34 mouse cellular contexts compared by ENCODE assay signal in the genomic region with DNA sequence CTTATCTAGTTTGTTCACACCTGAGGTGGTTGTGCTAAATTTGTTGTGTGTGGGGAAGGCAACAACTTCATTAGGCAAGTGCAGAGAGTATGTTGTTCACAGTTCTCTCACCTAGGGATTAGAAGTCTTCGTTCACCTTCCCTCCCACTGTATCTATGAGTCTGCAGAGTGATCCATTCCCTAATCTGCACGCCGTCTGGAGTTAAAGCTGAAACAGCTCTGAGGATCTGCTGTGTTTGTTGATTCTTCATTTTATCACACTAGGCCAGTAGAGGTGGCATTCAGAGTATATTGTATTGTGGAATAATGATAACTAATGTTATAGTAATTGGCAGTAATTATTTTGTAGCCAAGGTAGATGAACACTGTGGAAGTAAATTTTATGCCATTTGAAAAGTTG. TPM values are rescaled to one million over a fixed set of nuclear protein-coding genes. Genes with fewer than 3 reads are reported as not detected.
DNase-seq lines count a peak whose midpoint lies in the region; ATAC-seq lines count a peak whose summit lies in the region.
"Had no signal": no experiment of that assay in that cellular context is flagged by ENCODE, and none has a peak within 500 bp of the region (broad histone marks: within the 10 kb centered on the region; RNA-seq: fewer than 3 reads in every experiment).

No protein-coding gene starts in this region.

- peak; percentile 21 for DNase-seq in midbrain, embryonic 11.5 days (ENCODE audit: low spot score, missing footprints)
- no peak for DNase-seq in liver, embryonic 11.5 days (ENCODE audit: low spot score)
- no peak for DNase-seq in gastrocnemius, adult 18-20 months (ENCODE audit: low spot score)
- DNase-seq in left cerebral cortex, postnatal 4 days: no peak
- DNase-seq: adrenal gland, adult 2 months; adrenal gland, postnatal 36 days; cerebellum, adult 11-12 months; cerebellum, adult 9-11 months; gastrocnemius, adult 2 months; gastrocnemius, postnatal 36 days; heart, adult 18-20 months; heart, postnatal 36 days; kidney, postnatal 25 days; lung, postnatal 36 days; right cerebral cortex, adult 18-20 months; spleen, adult 18-20 months; thymus, postnatal 14 days had no signal

- no peak overlapping the region for H3K9ac ChIP-seq in midbrain, embryonic 11.5 days (ENCODE audit: low read length)
- H3K9ac ChIP-seq in midbrain, embryonic 13.5 days (replicated peaks): no peak overlapping the region
- no peak overlapping the region for H3K9ac ChIP-seq in liver, embryonic 11.5 days (ENCODE audit: low read depth, low read length)
- H3K9ac ChIP-seq in liver, embryonic 16.5 days (ENCODE audit: low read depth, low read length): no peak overlapping the region
- H3K9ac ChIP-seq in neural tube, embryonic 15.5 days (replicated peaks): no peak overlapping the region
- H3K9ac ChIP-seq in forebrain, embryonic 15.5 days (replicated peaks): no peak overlapping the region
- H3K9ac ChIP-seq: hindbrain, embryonic 13.5 days; limb, embryonic 15.5 days; lung, embryonic 15.5 days had no signal

- no peak overlapping the region for H3K4me2 ChIP-seq in midbrain, embryonic 11.5 days
- H3K4me2 ChIP-seq in midbrain, embryonic 13.5 days (replicated peaks): no peak overlapping the region
- peak overlapping the region; percentile 36; the same call in 1 of the 2 replicates for H3K4me2 ChIP-seq in liver, embryonic 11.5 days
- no peak overlapping the region for H3K4me2 ChIP-seq in liver, embryonic 16.5 days (ENCODE audit: low read depth, low read length)
- H3K4me2 ChIP-seq in neural tube, embryonic 15.5 days: no peak overlapping the region
- no peak overlapping the region for H3K4me2 ChIP-seq in forebrain, embryonic 15.5 days (replicated peaks)
- H3K4me2 ChIP-seq: heart, embryonic 11.5 days; hindbrain, embryonic 13.5 days; limb, embryonic 15.5 days; lung, embryonic 15.5 days had no signal

- WGBS in midbrain, embryonic 11.5 days: 87% methylated on average over 3 of the region's 3 CpGs
- WGBS in midbrain, embryonic 13.5 days: 84% methylated on average over 3 of the region's 3 CpGs
- WGBS in liver, embryonic 11.5 days: 58% methylated on average over 3 of the region's 3 CpGs
- 23% methylated on average over 3 of the region's 3 CpGs for WGBS in liver, embryonic 16.5 days (ENCODE audit: insufficient replicate concordance)
- 86% methylated on average over 3 of the region's 3 CpGs for WGBS in neural tube, embryonic 15.5 days
- 75% methylated on average over 3 of the region's 3 CpGs for WGBS in forebrain, embryonic 15.5 days

- no peak overlapping the region for H3K4me3 ChIP-seq in midbrain, embryonic 11.5 days (ENCODE audit: low read depth, low read length)
- no peak overlapping the region for H3K4me3 ChIP-seq in midbrain, embryonic 13.5 days (replicated peaks)
- no peak overlapping the region for H3K4me3 ChIP-seq in liver, embryonic 11.5 days (ENCODE audit: low read depth, low read length)
- no peak overlapping the region for H3K4me3 ChIP-seq in liver, embryonic 16.5 days (ENCODE audit: low read depth, low read length)
- no peak overlapping the region for H3K4me3 ChIP-seq in neural tube, embryonic 15.5 days (replicated peaks)
- H3K4me3 ChIP-seq in forebrain, embryonic 15.5 days: no peak overlapping the region
- H3K4me3 ChIP-seq: gastrocnemius, adult 2 months; hindbrain, embryonic 13.5 days; limb, embryonic 10.5 days; limb, embryonic 15.5 days; lung, embryonic 15.5 days had no signal

- H3K27ac ChIP-seq in midbrain, embryonic 11.5 days (ENCODE audit: low read depth, low read length): no peak overlapping the region
- H3K27ac ChIP-seq in midbrain, embryonic 13.5 days: no peak overlapping the region
- H3K27ac ChIP-seq in liver, embryonic 11.5 days (ENCODE audit: low read depth, low read length): peak overlapping the region; percentile 53
- H3K27ac ChIP-seq in liver, embryonic 16.5 days (ENCODE audit: low read length): peak overlapping the region; percentile 2; the same call in 1 of the 2 replicates
- H3K27ac ChIP-seq in neural tube, embryonic 15.5 days (replicated peaks): no peak overlapping the region
- H3K27ac ChIP-seq in forebrain, embryonic 15.5 days (replicated peaks): no peak overlapping the region
- H3K27ac ChIP-seq: gastrocnemius, adult 2 months; hindbrain, embryonic 13.5 days; limb, embryonic 10.5 days; limb, embryonic 15.5 days; lung, embryonic 15.5 days had no signal

- H3K36me3 ChIP-seq in midbrain, embryonic 11.5 days (ENCODE audit: control insufficient read depth, insufficient read depth, low read length): no peaks in the 10 kb centered on the region
- H3K36me3 ChIP-seq in midbrain, embryonic 13.5 days: 0 out of 2 replicates have a peak, but pooled peaks cover 6% of the 10 kb centered on the region
- H3K36me3 ChIP-seq in liver, embryonic 11.5 days (ENCODE audit: control insufficient read depth, insufficient read depth, low read length): no peaks in the 10 kb centered on the region; the same call in 1 of the 2 replicates
- no peaks in the 10 kb centered on the region; the same call in 1 of the 2 replicates for H3K36me3 ChIP-seq in liver, embryonic 16.5 days (ENCODE audit: control insufficient read depth, insufficient read depth)
- H3K36me3 ChIP-seq in neural tube, embryonic 15.5 days: no peaks in the 10 kb centered on the region
- H3K36me3 ChIP-seq in forebrain, embryonic 15.5 days: no peaks in the 10 kb centered on the region
- H3K36me3 ChIP-seq: hindbrain, embryonic 13.5 days; limb, embryonic 15.5 days had no signal

- ATAC-seq in midbrain, embryonic 11.5 days (ENCODE audit: low FRiP score): no peak
- no peak for ATAC-seq in midbrain, embryonic 13.5 days
- peak; percentile 93 for ATAC-seq in liver, embryonic 11.5 days (replicated peaks; ENCODE audit: low FRiP score)
- ATAC-seq in liver, embryonic 16.5 days (ENCODE audit: low read depth): peak; percentile 86
- ATAC-seq in neural tube, embryonic 15.5 days (ENCODE audit: low FRiP score): no peak
- ATAC-seq in forebrain, embryonic 15.5 days (replicated peaks): no peak
- ATAC-seq: activated CD4-positive, CD25-positive, alpha-beta regulatory T cell, adult 4 months; forebrain, embryonic 14.5 days; intestine, embryonic 16.5 days; midbrain, embryonic 16.5 days had no signal

- intact Hi-C loops in left cerebral cortex, postnatal 4 days (cut with DNase I): no loop called here

- no peaks in the 10 kb centered on the region for H3K9me3 ChIP-seq in midbrain, embryonic 11.5 days (ENCODE audit: control insufficient read depth, low read length)
- H3K9me3 ChIP-seq in midbrain, embryonic 13.5 days: no peaks in the 10 kb centered on the region
- H3K9me3 ChIP-seq in liver, embryonic 11.5 days (ENCODE audit: control insufficient read depth, low read length): no peaks in the 10 kb centered on the region
- H3K9me3 ChIP-seq in liver, embryonic 16.5 days (replicated peaks; ENCODE audit: control insufficient read depth, low read length): no peaks in the 10 kb centered on the region
- no peaks in the 10 kb centered on the region for H3K9me3 ChIP-seq in neural tube, embryonic 15.5 days (replicated peaks)
- H3K9me3 ChIP-seq in forebrain, embryonic 15.5 days: no peaks in the 10 kb centered on the region
- H3K9me3 ChIP-seq: hindbrain, embryonic 13.5 days; limb, embryonic 10.5 days; limb, embryonic 15.5 days; lung, embryonic 15.5 days had no signal

- no peaks in the 10 kb centered on the region for H3K4me1 ChIP-seq in midbrain, embryonic 11.5 days (ENCODE audit: control insufficient read depth, insufficient read depth, low read length)
- H3K4me1 ChIP-seq in midbrain, embryonic 13.5 days (replicated peaks): no peaks in the 10 kb centered on the region
- peaks cover 11% of the 10 kb centered on the region for H3K4me1 ChIP-seq in liver, embryonic 11.5 days (replicated peaks; ENCODE audit: control insufficient read depth, insufficient read depth, low read length)
- H3K4me1 ChIP-seq in liver, embryonic 16.5 days (ENCODE audit: control insufficient read depth, low read depth, low read length): peaks cover 10% of the 10 kb centered on the region
- no peaks in the 10 kb centered on the region for H3K4me1 ChIP-seq in neural tube, embryonic 15.5 days
- peaks cover 11% of the 10 kb centered on the region for H3K4me1 ChIP-seq in forebrain, embryonic 15.5 days
- H3K4me1 ChIP-seq: hindbrain, embryonic 13.5 days; limb, embryonic 15.5 days; lung, embryonic 15.5 days had no signal

- no peaks in the 10 kb centered on the region for H3K27me3 ChIP-seq in midbrain, embryonic 11.5 days (ENCODE audit: control insufficient read depth, insufficient read depth, low read length)
- H3K27me3 ChIP-seq in midbrain, embryonic 13.5 days: no peaks in the 10 kb centered on the region
- no peaks in the 10 kb centered on the region for H3K27me3 ChIP-seq in liver, embryonic 11.5 days (replicated peaks; ENCODE audit: control insufficient read depth, insufficient read depth, low read length)
- H3K27me3 ChIP-seq in liver, embryonic 16.5 days (ENCODE audit: control insufficient read depth, insufficient read depth, low read depth, low read length): no peaks in the 10 kb centered on the region
- no peaks in the 10 kb centered on the region for H3K27me3 ChIP-seq in neural tube, embryonic 15.5 days (replicated peaks)
- H3K27me3 ChIP-seq in forebrain, embryonic 15.5 days: no peaks in the 10 kb centered on the region
- H3K27me3 ChIP-seq: CH12.LX; hindbrain, embryonic 13.5 days; limb, embryonic 15.5 days; lung, embryonic 15.5 days had no signal

RNA-seq across cellular contexts. Expression of gene Tbr1, which starts 42.7 kb away (rescaled TPM):
- 0.52 and 2.1 TPM in 2 replicates for polyA plus RNA-seq in midbrain, embryonic 11.5 days (2014; fragmentation: Nextera tagmentation; extraction: Ambion mirVana)
- polyA plus RNA-seq in midbrain, embryonic 13.5 days (2015; fragmentation: Nextera tagmentation; extraction: Ambion mirVana): 1.2 and 3.9 TPM in 2 replicates
- 0.17 and 0.26 TPM in 2 replicates for polyA plus RNA-seq in liver, embryonic 11.5 days (2014; fragmentation: Nextera tagmentation; extraction: Ambion mirVana)
- polyA plus RNA-seq in liver, embryonic 16.5 days (2015; fragmentation: Nextera tagmentation; extraction: Ambion mirVana): not detected in 2 replicates
- 0.06 and 0.13 TPM in 2 replicates for polyA plus RNA-seq in neural tube, embryonic 15.5 days (2015; fragmentation: Nextera tagmentation; extraction: Ambion mirVana)
- polyA plus RNA-seq in forebrain, embryonic 15.5 days (2015; fragmentation: Nextera tagmentation; extraction: Ambion mirVana): 60.8 and 61.6 TPM in 2 replicates
- total RNA-seq in gastrocnemius, adult 18-20 months (2021): not detected
- total RNA-seq in left cerebral cortex, postnatal 4 days (2021): 100 to 1,000 TPM; 129 to 131 TPM
- total RNA-seq: adrenal gland, adult 2 months; adrenal gland, postnatal 36 days; gastrocnemius, adult 2 months; gastrocnemius, postnatal 36 days; heart, adult 18-20 months had no signal
- polyA plus RNA-seq: activated CD4-positive, CD25-positive, alpha-beta regulatory T cell, adult 4 months; heart, embryonic 16.5 days; intestine, embryonic 16.5 days; stomach, embryonic 16.5 days; urinary bladder, adult 2 months had no signal

RNA-seq across cellular contexts. Expression of gene Psmd14, which starts 48.5 kb away (rescaled TPM):
- polyA plus RNA-seq in midbrain, embryonic 11.5 days (2014; fragmentation: Nextera tagmentation; extraction: Ambion mirVana): 269 and 271 TPM in 2 replicates
- 220 and 243 TPM in 2 replicates for polyA plus RNA-seq in midbrain, embryonic 13.5 days (2015; fragmentation: Nextera tagmentation; extraction: Ambion mirVana)
- 247 and 278 TPM in 2 replicates for polyA plus RNA-seq in liver, embryonic 11.5 days (2014; fragmentation: Nextera tagmentation; extraction: Ambion mirVana)
- polyA plus RNA-seq in liver, embryonic 16.5 days (2015; fragmentation: Nextera tagmentation; extraction: Ambion mirVana): 88.3 and 101 TPM in 2 replicates
- polyA plus RNA-seq in neural tube, embryonic 15.5 days (2015; fragmentation: Nextera tagmentation; extraction: Ambion mirVana): 189 and 190 TPM in 2 replicates
- 251 and 257 TPM in 2 replicates for polyA plus RNA-seq in forebrain, embryonic 15.5 days (2015; fragmentation: Nextera tagmentation; extraction: Ambion mirVana)
- total RNA-seq in gastrocnemius, adult 18-20 months (2021): 10 to 100 TPM; 60.1 to 63.9 TPM
- 100 to 1,000 TPM; 136 to 146 TPM for total RNA-seq in left cerebral cortex, postnatal 4 days (2021)

Comparison
In these comparisons a context has a peak if more than half of its experiments do, and no peak if none do; other contexts are left out.
1. ATAC-seq: peak in liver, embryonic 11.5 days (single experiment) and liver, embryonic 16.5 days (single experiment); none in midbrain, embryonic 11.5 days (single experiment), midbrain, embryonic 13.5 days (single experiment), neural tube, embryonic 15.5 days (single experiment) and forebrain, embryonic 15.5 days (single experiment).
2. H3K27ac ChIP-seq: peak in liver, embryonic 11.5 days (single experiment) and liver, embryonic 16.5 days (single experiment); none in midbrain, embryonic 11.5 days (single experiment), midbrain, embryonic 13.5 days (single experiment), neural tube, embryonic 15.5 days (single experiment) and forebrain, embryonic 15.5 days (single experiment).
3. RNA of gene Tbr1, which starts 42.7 kb away (polyA plus RNA-seq): 60.8 to 61.6 TPM in forebrain, embryonic 15.5 days; 1.2 to 3.9 TPM in midbrain, embryonic 13.5 days, 0.52 to 2.1 TPM in midbrain, embryonic 11.5 days, 0.17 to 0.26 TPM in liver, embryonic 11.5 days, 0.06 to 0.13 TPM in neural tube, embryonic 15.5 days and not detected in liver, embryonic 16.5 days; every median in the first group is over 10 times any median in the second.